ENCODE assay signal across 11 mouse cellular contexts in genomic region chr7:99593868-99594803, GRCm38 (mm10). TPM values are rescaled to one million over a fixed set of nuclear protein-coding genes. Genes with fewer than 3 reads are reported as not detected.
DNase-seq lines count a peak whose midpoint lies in the region; ATAC-seq and TF ChIP-seq lines count a peak whose summit lies in the region.
"Had no signal": no experiment of that assay in that cellular context is flagged by ENCODE, and none has a peak within 500 bp of the region (broad histone marks: within the 10 kb centered on the region; RNA-seq: fewer than 3 reads in every experiment).

No protein-coding gene starts in this region.

- TF ChIP-seq CTCF in Patski (IDR thresholded peaks at IDR 0.05): no peak
- TF ChIP-seq CTCF in spleen, adult 2 months (IDR thresholded peaks at IDR 0.05; ENCODE audit: extremely low read depth, insufficient read depth, insufficient read length, insufficient replicate concordance): no peak

- DNase-seq in kidney, postnatal 4 days: no peak
- peak; percentile 35 for DNase-seq in Patski (ENCODE audit: low read depth, low spot score)
- no peak for DNase-seq in spleen, adult 2 months (ENCODE audit: low read depth in 1 of 2, low spot score in 2 of 2)
- DNase-seq in adrenal gland, postnatal 25 days: no peak
- DNase-seq in B cell, adult 2 months: no peak
- no peak for DNase-seq in hindbrain, embryonic 14.5 days (ENCODE audit: low spot score)
- DNase-seq: kidney, adult 9 months had no signal

- TF ChIP-seq POLR2A in spleen, adult 2 months (IDR thresholded peaks at IDR 0.05; ENCODE audit: low read depth, low read length): no peak

- POLR2A ChIA-PET in Patski (lab: Charles Lee): no interaction called here

- no peak overlapping the region for H3K9ac ChIP-seq in kidney, embryonic 15.5 days
- H3K9ac ChIP-seq in heart, embryonic 15.5 days: no peak overlapping the region
- no peak overlapping the region for H3K9ac ChIP-seq in hindbrain, embryonic 14.5 days
- H3K9ac ChIP-seq: limb, embryonic 15.5 days; neural tube, embryonic 15.5 days had no signal

- H3K9me3 ChIP-seq in kidney, embryonic 15.5 days (replicated peaks): no peaks in the 10 kb centered on the region
- H3K9me3 ChIP-seq in heart, embryonic 15.5 days (replicated peaks): no peaks in the 10 kb centered on the region
- H3K9me3 ChIP-seq in hindbrain, embryonic 14.5 days (ENCODE audit: control insufficient read depth, low read length): no peaks in the 10 kb centered on the region
- H3K9me3 ChIP-seq: limb, embryonic 15.5 days; neural tube, embryonic 15.5 days had no signal

- no peak overlapping the region for H3K4me2 ChIP-seq in kidney, embryonic 15.5 days
- no peak overlapping the region for H3K4me2 ChIP-seq in heart, embryonic 15.5 days
- H3K4me2 ChIP-seq in hindbrain, embryonic 14.5 days (replicated peaks): no peak overlapping the region
- H3K4me2 ChIP-seq: limb, embryonic 15.5 days; neural tube, embryonic 15.5 days had no signal

- WGBS in kidney, embryonic 15.5 days: 89% methylated on average over 15 of the region's 15 CpGs
- WGBS in heart, embryonic 15.5 days: 72% methylated on average over 15 of the region's 15 CpGs
- WGBS in spleen, adult 2 months: 74% methylated on average over 15 of the region's 15 CpGs
- WGBS in hindbrain, embryonic 14.5 days: 94% methylated on average over 15 of the region's 15 CpGs

- no peaks in the 10 kb centered on the region for H3K4me1 ChIP-seq in kidney, embryonic 15.5 days
- 0 out of 2 replicates have a peak, but pooled peaks cover 3% of the 10 kb centered on the region for H3K4me1 ChIP-seq in heart, embryonic 15.5 days (replicated peaks)
- H3K4me1 ChIP-seq in spleen, adult 2 months (ENCODE audit: control insufficient read depth, insufficient read depth, insufficient read length): no peaks in the 10 kb centered on the region
- H3K4me1 ChIP-seq in hindbrain, embryonic 14.5 days (replicated peaks; ENCODE audit: control insufficient read depth, insufficient read depth, low read length): no peaks in the 10 kb centered on the region
- H3K4me1 ChIP-seq: limb, embryonic 15.5 days; neural tube, embryonic 15.5 days had no signal

- no peak overlapping the region for H3K27ac ChIP-seq in kidney, embryonic 15.5 days
- H3K27ac ChIP-seq in heart, embryonic 15.5 days: no peak overlapping the region
- H3K27ac ChIP-seq in spleen, adult 2 months (ENCODE audit: insufficient read depth, low read length): peak overlapping the region; percentile 43; the same call in 1 of the 2 replicates
- H3K27ac ChIP-seq in hindbrain, embryonic 14.5 days: no peak overlapping the region
- H3K27ac ChIP-seq: limb, embryonic 15.5 days; neural tube, embryonic 15.5 days had no signal

- ATAC-seq in kidney, embryonic 15.5 days (replicated peaks; ENCODE audit: low FRiP score): peak; percentile 79
- peak; percentile 53 for ATAC-seq in Patski
- 0 out of 2 replicates have a peak, but pooled peaks have one; percentile 19 for ATAC-seq in heart, embryonic 15.5 days (replicated peaks; ENCODE audit: insufficient number of reproducible peaks, insufficient read depth, low FRiP score, low read depth)
- no peak; the same call in 1 of the 2 replicates for ATAC-seq in hindbrain, embryonic 14.5 days (ENCODE audit: low FRiP score)

- in situ Hi-C loops in Patski (cut with MboI; ENCODE audit: low pct_unique_long_range_greater_than_20kb): loop anchor here (5.0 kb wide), 1 partner anchor 92 kb away; no protein-coding TSS in a partner anchor

- H3K4me3 ChIP-seq in kidney, embryonic 15.5 days (replicated peaks): no peak overlapping the region
- no peak overlapping the region for H3K4me3 ChIP-seq in heart, embryonic 15.5 days
- H3K4me3 ChIP-seq in spleen, adult 2 months (ENCODE audit: extremely low read depth, insufficient read depth, insufficient read length): 0 out of 2 replicates have a peak overlapping the region, but pooled peaks have one; percentile 7
- no peak overlapping the region for H3K4me3 ChIP-seq in hindbrain, embryonic 14.5 days (replicated peaks; ENCODE audit: low read length)
- H3K4me3 ChIP-seq: limb, embryonic 15.5 days; neural tube, embryonic 15.5 days had no signal

- peaks cover 73% of the 10 kb centered on the region for H3K36me3 ChIP-seq in kidney, embryonic 15.5 days
- peaks cover 3% of the 10 kb centered on the region; the same call in 1 of the 2 replicates for H3K36me3 ChIP-seq in heart, embryonic 15.5 days
- peaks cover 11% of the 10 kb centered on the region for H3K36me3 ChIP-seq in spleen, adult 2 months (ENCODE audit: control insufficient read depth, insufficient read depth, low read length)
- H3K36me3 ChIP-seq in hindbrain, embryonic 14.5 days (replicated peaks; ENCODE audit: control insufficient read depth, insufficient read depth): peaks cover 89% of the 10 kb centered on the region

- H3K27me3 ChIP-seq in kidney, embryonic 15.5 days: no peaks in the 10 kb centered on the region
- no peaks in the 10 kb centered on the region for H3K27me3 ChIP-seq in Patski
- H3K27me3 ChIP-seq in heart, embryonic 15.5 days: no peaks in the 10 kb centered on the region
- H3K27me3 ChIP-seq in spleen, adult 2 months (ENCODE audit: control insufficient read depth, insufficient read depth, low read length): no peaks in the 10 kb centered on the region
- H3K27me3 ChIP-seq in hindbrain, embryonic 14.5 days (ENCODE audit: control insufficient read depth, insufficient read depth, low read length): no peaks in the 10 kb centered on the region
- H3K27me3 ChIP-seq: limb, embryonic 15.5 days; neural tube, embryonic 15.5 days had no signal

- CTCF ChIA-PET in Patski (lab: Charles Lee): no interaction called here

RNA-seq across cellular contexts. Expression of gene Tpbgl, which starts 32.8 kb away (rescaled TPM):
- 0.84 and 1.1 TPM in 2 replicates for polyA plus RNA-seq in kidney, embryonic 15.5 days (2015; fragmentation: Nextera tagmentation; extraction: Ambion mirVana)
- polyA plus RNA-seq in Patski (2021): 0.03 TPM
- 2.1 and 3.3 TPM in 2 replicates for polyA plus RNA-seq in heart, embryonic 15.5 days (2015; fragmentation: Nextera tagmentation; extraction: Ambion mirVana)
- 5.5 and 9.1 TPM in 2 replicates for polyA plus RNA-seq in spleen, adult 2 months (2012; rRNA removed)
- total RNA-seq in adrenal gland, postnatal 25 days (2021): 16.6 and 23.2 TPM in 2 replicates
- 1.7 and 2.5 TPM in 2 replicates for polyA plus RNA-seq in hindbrain, embryonic 14.5 days (2014; fragmentation: Nextera tagmentation; extraction: Ambion mirVana)

RNA-seq across cellular contexts. Expression of gene Arrb1, which starts 58.9 kb away (rescaled TPM):
- 9.4 and 11.7 TPM in 2 replicates for polyA plus RNA-seq in kidney, embryonic 15.5 days (2015; fragmentation: Nextera tagmentation; extraction: Ambion mirVana)
- polyA plus RNA-seq in Patski (2021): 11.7 TPM
- polyA plus RNA-seq in heart, embryonic 15.5 days (2015; fragmentation: Nextera tagmentation; extraction: Ambion mirVana): 4.7 and 8.0 TPM in 2 replicates
- 64.6 and 66.0 TPM in 2 replicates for polyA plus RNA-seq in spleen, adult 2 months (2012; rRNA removed)
- total RNA-seq in adrenal gland, postnatal 25 days (2021): 43.9 and 69.0 TPM in 2 replicates
- polyA plus RNA-seq in hindbrain, embryonic 14.5 days (2014; fragmentation: Nextera tagmentation; extraction: Ambion mirVana): 9.8 and 10.1 TPM in 2 replicates
